Mouse (Mus musculus) heart, embryonic 12.5 days (tissue): Measurements from ENCODE around the gene Adgrf4. TPM values are rescaled to one million over a fixed set of nuclear protein-coding genes. Genes with fewer than 3 reads are reported as not detected.
A peak's percentile ranks its signal among the peaks of the same experiment; 100 is the strongest.

Experiments
- ATAC-seq: fragments of 200-750 bp; cut with Nextera tagmentation; 2 replicates; pipeline ENCODE4 v1.8.0; 2017; ENCODE audit warnings: moderate TSS enrichment, moderate library complexity; ENCODE audit not compliant: insufficient number of reproducible peaks, low FRiP score
- H3K27ac ChIP-seq: fragments of 300-500 bp; sonication (generic); 2 replicates; pipeline ENCODE4 v1.5.1; 2016; ENCODE audit warnings: mild to moderate bottlenecking, moderate library complexity; ENCODE audit not compliant: poor library complexity, severe bottlenecking
- H3K27me3 ChIP-seq: fragments of 300-500 bp; sonication (generic); replicated peaks from 2 replicates; pipeline ENCODE4 v1.6.1; 2016; ENCODE audit warnings: mild to moderate bottlenecking, moderate library complexity
- H3K36me3 ChIP-seq: fragments of 300-500 bp; sonication (generic); 2 replicates; pipeline ENCODE4 v1.6.1; 2016; ENCODE audit warnings: mild to moderate bottlenecking, moderate library complexity
- H3K4me1 ChIP-seq: fragments of 300-500 bp; sonication (generic); replicated peaks from 2 replicates; pipeline ENCODE4 v1.6.1; 2016; ENCODE audit warnings: mild to moderate bottlenecking
- H3K4me2 ChIP-seq: fragments of 300-500 bp; sonication (generic); 2 replicates; pipeline ENCODE4 v1.6.1; 2016; ENCODE audit warnings: mild to moderate bottlenecking, moderate library complexity
- H3K4me3 ChIP-seq: fragments of 300-500 bp; sonication (generic); 2 replicates; pipeline ENCODE4 v1.5.1; 2016; ENCODE audit warnings: mild to moderate bottlenecking
- H3K9ac ChIP-seq: fragments of 300-500 bp; sonication (generic); 2 replicates; pipeline ENCODE4 v1.6.1; 2016; ENCODE audit warnings: mild to moderate bottlenecking, moderate library complexity
- H3K9me3 ChIP-seq: fragments of 300-500 bp; sonication (generic); replicated peaks from 2 replicates; pipeline ENCODE4 v1.6.1; 2016; ENCODE audit warnings: mild to moderate bottlenecking, moderate library complexity
- WGBS: fragments of 180-500 bp; shearing (Covaris S2); methylation state at CpG from one replicate; pipeline ENCODE4 v1.1.7; 2016; 5-methylcytosine and 5-hydroxymethylcytosine counted together
- polyA plus RNA-seq: library from polyadenylated mRNA; unstranded; fragments of >200 nt; fragmentation: Nextera tagmentation; extraction: Ambion mirVana; gene quantifications from 2 replicates; pipeline ENCODE4 v1.2.1, GENCODE M21; 2016

Adgrf4 gene
- polyA plus RNA-seq = 0.18 TPM in 1 of 2 replicates, not detected in the other

GRCm38 (mm10) chr17:42692136-42692535, at the start of gene Adgrf4:
Gene Adgrf4, minus strand, starts transcription at chr17:42692284.
- H3K27me3 ChIP-seq = no peaks in the 10 kb centered on the region
- no peaks in the 10 kb centered on the region for H3K36me3 ChIP-seq
- no peak within 1 kb of the TSS for H3K27ac ChIP-seq
- H3K9me3 ChIP-seq = no peaks in the 10 kb centered on the region
- no peak within 1 kb of the TSS for H3K4me3 ChIP-seq
- H3K4me1 ChIP-seq = no peaks in the 10 kb centered on the region
- H3K9ac ChIP-seq = no peak within 1 kb of the TSS
- no peak within 1 kb of the TSS for H3K4me2 ChIP-seq
- WGBS = 69% methylated on average over 10 of the region's 10 CpGs
- no peak for ATAC-seq

DNA sequence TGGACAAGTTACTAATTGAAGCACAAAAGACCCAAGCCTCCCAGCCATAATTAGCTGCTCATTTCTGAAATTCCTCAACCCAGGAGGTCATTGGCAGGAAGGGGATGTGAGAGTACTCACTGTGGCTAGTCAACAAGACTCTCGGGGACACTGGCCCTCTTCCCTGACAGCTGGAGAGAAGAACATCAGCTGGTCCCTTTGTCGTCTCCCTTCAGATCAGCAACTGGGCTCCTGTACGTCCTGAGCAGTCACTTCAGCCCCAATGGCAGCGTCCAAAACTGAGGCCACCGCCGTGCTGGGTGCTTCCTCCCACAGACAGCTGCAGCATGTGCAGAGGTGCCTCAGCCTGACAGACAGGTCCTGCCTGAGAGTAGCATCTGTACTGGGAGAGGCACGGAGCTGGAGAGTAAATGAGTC, 49.7 kb upstream of the Adgrf4 start, which contains the start of gene Adgrf2:
Adgrf2 (minus strand) TSS at position 379 of the 417 bp plus-strand sequence.
- peaks cover 13% of the 10 kb centered on the region; the same call in 1 of the 2 replicates for H3K4me1 ChIP-seq
- H3K4me3 ChIP-seq = peak within 1 kb of the TSS; percentile 20; the same call in 1 of the 2 replicates
- no peaks in the 10 kb centered on the region for H3K36me3 ChIP-seq
- no peak within 1 kb of the TSS for H3K9ac ChIP-seq
- H3K4me2 ChIP-seq = peak within 1 kb of the TSS; percentile 57
- 0 out of 2 replicates have a peak within 1 kb of the TSS, but pooled peaks have one; percentile 6 for H3K27ac ChIP-seq
- no peaks in the 10 kb centered on the region for H3K9me3 ChIP-seq
- H3K27me3 ChIP-seq = no peaks in the 10 kb centered on the region
- ATAC-seq = no peak
- 15% methylated on average over 7 of the region's 7 CpGs for WGBS

GRCm38 (mm10) chr17:42738794-42739193, 46.7 kb upstream of the Adgrf4 start:
- no peak overlapping the region for H3K9ac ChIP-seq
- ATAC-seq = no peak

DNA sequence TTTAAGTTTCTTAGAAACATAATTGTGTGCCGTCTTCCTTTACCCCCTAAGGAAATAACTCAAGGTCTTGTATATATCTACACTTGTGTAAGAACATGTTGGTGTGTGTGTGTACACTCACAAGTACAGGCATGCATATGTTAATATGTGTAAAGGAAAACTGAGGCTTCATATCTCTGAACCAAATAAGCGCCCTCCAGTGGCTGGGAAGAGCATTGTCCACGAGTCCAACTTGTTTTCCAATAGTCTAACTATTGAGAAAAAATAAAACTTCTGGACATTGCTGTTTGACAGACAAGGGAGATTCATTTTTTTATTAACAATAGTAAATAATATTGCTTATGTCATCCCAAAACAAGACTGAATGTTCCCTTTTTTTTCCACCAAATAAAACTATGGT, 25.1 kb upstream of the Adgrf4 start:
- 42% methylated on average over 3 of the region's 3 CpGs for WGBS
- ATAC-seq = no peak
- H3K4me1 ChIP-seq = no peaks in the 10 kb centered on the region
- no peaks in the 10 kb centered on the region for H3K27me3 ChIP-seq
- H3K9me3 ChIP-seq = no peaks in the 10 kb centered on the region
- no peak overlapping the region for H3K27ac ChIP-seq
- H3K4me2 ChIP-seq = no peak overlapping the region
- H3K9ac ChIP-seq = no peak overlapping the region
- no peaks in the 10 kb centered on the region for H3K36me3 ChIP-seq
- H3K4me3 ChIP-seq = no peak overlapping the region

More at GRCm38 (mm10) chr17:42738794-42739193, 46.7 kb upstream of the Adgrf4 start:
- Histone ChIP-seq H3K9me3 (no peaks in the 10 kb centered on the region), H3K36me3 (no peaks in the 10 kb centered on the region), H3K4me1 (peaks cover 13% of the 10 kb centered on the region; the same call in 1 of the 2 replicates), H3K27ac (no peak overlapping the region), H3K4me3 (no peak overlapping the region), H3K27me3 (no peaks in the 10 kb centered on the region), H3K4me2 (no peak overlapping the region)
- WGBS = 81% methylated on average over 6 of the region's 6 CpGs

DNA sequence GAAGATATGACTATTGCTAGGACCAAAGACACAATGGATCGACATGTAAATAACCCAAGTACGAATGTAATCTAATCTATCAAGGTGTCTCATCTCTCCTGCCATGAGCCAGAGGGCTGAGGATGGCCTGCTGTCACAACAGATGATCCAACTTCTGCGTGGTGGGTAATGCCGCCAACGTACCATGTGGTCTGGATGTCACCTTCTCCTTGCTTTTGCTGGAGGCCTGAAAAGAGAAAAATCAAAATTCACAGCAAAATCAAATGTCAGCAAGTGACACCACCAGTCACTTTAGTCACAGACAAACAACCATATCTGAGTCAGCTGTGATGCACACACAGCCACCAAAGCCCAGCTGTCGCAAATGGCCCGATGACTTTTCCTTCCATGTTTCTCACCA, 22.9 kb upstream of the Adgrf4 start:
- H3K9me3 ChIP-seq = no peaks in the 10 kb centered on the region
- H3K36me3 ChIP-seq = no peaks in the 10 kb centered on the region
- no peak overlapping the region for H3K27ac ChIP-seq
- no peak overlapping the region for H3K4me3 ChIP-seq
- H3K4me2 ChIP-seq = no peak overlapping the region
- no peaks in the 10 kb centered on the region for H3K4me1 ChIP-seq
- H3K9ac ChIP-seq = no peak overlapping the region
- ATAC-seq = no peak
- no peaks in the 10 kb centered on the region for H3K27me3 ChIP-seq
- WGBS = 90% methylated on average over 7 of the region's 7 CpGs

GRCm38 (mm10) chr17:42710717-42711116, 18.6 kb upstream of the Adgrf4 start:
- ATAC-seq = no peak

GRCm38 (mm10) chr17:42705611-42706010, 13.5 kb upstream of the Adgrf4 start:
- H3K27me3 ChIP-seq = no peaks in the 10 kb centered on the region
- 72% methylated on average over 4 of the region's 4 CpGs for WGBS
- H3K4me3 ChIP-seq = no peak overlapping the region
- no peaks in the 10 kb centered on the region for H3K9me3 ChIP-seq
- H3K9ac ChIP-seq = no peak overlapping the region
- no peaks in the 10 kb centered on the region for H3K36me3 ChIP-seq
- no peaks in the 10 kb centered on the region for H3K4me1 ChIP-seq
- H3K27ac ChIP-seq = no peak overlapping the region
- ATAC-seq = no peak
- H3K4me2 ChIP-seq = no peak overlapping the region

More at GRCm38 (mm10) chr17:42710717-42711116, 18.6 kb upstream of the Adgrf4 start:
- no peaks in the 10 kb centered on the region for H3K4me1 ChIP-seq
- 83% methylated on average over 7 of the region's 7 CpGs for WGBS
- H3K4me2 ChIP-seq = no peak overlapping the region
- no peak overlapping the region for H3K4me3 ChIP-seq
- H3K27ac ChIP-seq = no peak overlapping the region
- no peaks in the 10 kb centered on the region for H3K9me3 ChIP-seq
- no peaks in the 10 kb centered on the region for H3K36me3 ChIP-seq
- no peak overlapping the region for H3K9ac ChIP-seq
- H3K27me3 ChIP-seq = no peaks in the 10 kb centered on the region

DNA sequence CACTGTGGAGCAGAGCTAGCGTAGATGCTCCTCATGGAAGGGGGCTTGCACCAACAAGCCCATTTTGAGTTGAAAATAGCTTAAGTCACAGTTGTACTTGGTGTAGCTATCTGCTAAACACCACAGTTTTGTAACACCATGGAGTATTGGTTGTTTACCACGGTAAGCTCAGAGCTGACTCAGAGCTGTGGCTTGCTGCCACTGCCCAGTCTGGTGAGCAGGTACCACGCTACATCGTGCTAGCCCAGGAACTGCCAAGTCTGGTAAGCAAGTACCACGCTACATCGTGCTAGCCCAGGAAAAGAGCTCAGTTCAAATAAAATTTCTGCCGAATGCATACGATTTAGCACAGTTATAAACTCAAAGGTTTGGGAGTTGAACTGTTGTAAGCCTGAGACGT, 10.1 kb upstream of the Adgrf4 start:
- H3K4me3 ChIP-seq = no peak overlapping the region
- H3K36me3 ChIP-seq = no peaks in the 10 kb centered on the region
- no peak overlapping the region for H3K4me2 ChIP-seq
- 82% methylated on average over 9 of the region's 9 CpGs for WGBS
- H3K27me3 ChIP-seq = no peaks in the 10 kb centered on the region
- no peak overlapping the region for H3K27ac ChIP-seq
- no peak for ATAC-seq
- H3K9me3 ChIP-seq = no peaks in the 10 kb centered on the region
- no peaks in the 10 kb centered on the region for H3K4me1 ChIP-seq
- H3K9ac ChIP-seq = no peak overlapping the region

- Histone ChIP-seq H3K4me1 (no peaks in the 10 kb centered on the region), H3K36me3 (no peaks in the 10 kb centered on the region), H3K9ac (no peak overlapping the region), H3K4me3 (no peak overlapping the region), H3K27ac (no peak overlapping the region), H3K27me3 (no peaks in the 10 kb centered on the region), H3K4me2 (no peak overlapping the region), H3K9me3 (no peaks in the 10 kb centered on the region)
- 78% methylated on average over 4 of the region's 4 CpGs for WGBS
- no peak for ATAC-seq
Measured at GRCm38 (mm10) chr17:42694730-42695129, 2.6 kb upstream of the Adgrf4 start.

DNA sequence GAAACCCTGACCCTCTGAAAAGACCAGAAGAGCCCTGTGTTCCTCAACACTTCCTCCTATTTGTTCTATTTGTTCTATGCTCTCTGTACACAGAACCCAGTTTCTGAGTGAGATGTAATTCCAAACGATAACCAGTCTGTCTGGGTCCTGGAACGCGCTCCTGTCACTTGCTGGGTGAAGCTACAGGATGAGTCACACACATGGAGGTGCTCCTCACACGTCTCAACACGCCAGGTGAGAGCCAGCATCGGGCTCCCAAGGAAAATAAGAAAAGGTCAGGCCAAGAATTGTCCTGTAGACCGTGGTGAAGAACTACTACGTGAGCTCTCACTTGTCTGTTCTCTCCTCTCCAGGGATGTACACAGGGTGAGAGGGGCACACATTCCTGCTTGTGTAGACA, 1.6 kb downstream of the Adgrf4 start:
- no peak overlapping the region for H3K27ac ChIP-seq
- no peaks in the 10 kb centered on the region for H3K9me3 ChIP-seq
- H3K4me3 ChIP-seq = no peak overlapping the region
- WGBS = 77% methylated on average over 8 of the region's 8 CpGs
- H3K9ac ChIP-seq = no peak overlapping the region
- H3K4me2 ChIP-seq = no peak overlapping the region
- no peaks in the 10 kb centered on the region for H3K36me3 ChIP-seq
- ATAC-seq = no peak
- H3K27me3 ChIP-seq = no peaks in the 10 kb centered on the region
- no peaks in the 10 kb centered on the region for H3K4me1 ChIP-seq

DNA sequence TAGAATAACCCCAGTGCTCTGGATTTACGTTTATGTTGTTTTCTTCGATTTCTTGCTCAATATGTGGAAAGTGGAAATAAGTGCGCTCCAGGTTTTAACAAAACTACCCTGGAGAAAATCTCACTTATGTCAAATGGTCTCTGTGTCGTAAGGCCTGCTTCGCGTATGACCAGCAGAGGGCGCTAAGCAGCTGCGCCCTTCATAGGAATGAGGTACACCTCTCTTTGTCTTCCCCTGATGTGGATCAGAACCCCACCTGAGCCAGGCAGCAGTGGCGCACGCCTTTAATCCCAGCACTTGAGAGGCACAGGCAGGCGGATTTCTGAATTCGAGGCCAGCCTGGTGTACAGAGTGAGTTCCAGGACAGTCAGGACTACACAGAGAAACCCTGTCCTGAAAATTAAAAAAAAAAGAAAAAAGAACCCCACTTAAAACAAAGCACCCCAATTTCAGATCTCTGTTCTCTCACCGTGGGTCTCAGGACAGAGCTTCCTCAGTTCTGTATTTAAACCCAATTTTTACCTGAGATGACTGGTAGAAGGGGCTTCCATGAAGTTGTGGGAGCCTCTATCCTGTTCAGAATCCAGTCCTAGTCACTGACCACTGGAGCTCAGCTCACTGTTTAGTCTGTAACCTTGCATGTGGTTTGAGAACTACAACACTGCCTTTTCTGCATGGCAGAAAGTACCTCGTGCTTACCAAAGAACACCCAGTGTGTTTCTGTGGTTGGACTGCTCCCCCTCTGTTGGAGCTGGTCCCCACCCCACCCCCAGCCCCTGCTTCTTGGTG, 33.3 kb downstream of the Adgrf4 start:
- H3K4me2 ChIP-seq = peak overlapping the region; percentile 37

More for the DNA sequence above, 33.3 kb downstream of the Adgrf4 start:
- no peak for ATAC-seq
- H3K9ac ChIP-seq = no peak overlapping the region
- H3K9me3 ChIP-seq = no peaks in the 10 kb centered on the region
- H3K36me3 ChIP-seq = no peaks in the 10 kb centered on the region
- no peaks in the 10 kb centered on the region for H3K27me3 ChIP-seq
- no peak overlapping the region for H3K27ac ChIP-seq
- no peak overlapping the region for H3K4me3 ChIP-seq
- no peaks in the 10 kb centered on the region for H3K4me1 ChIP-seq
- 18% methylated on average over 14 of the region's 14 CpGs for WGBS
